Mouse (Mus musculus): Measurements from ENCODE around the gene Hic1. TPM values are rescaled to one million over a fixed set of nuclear protein-coding genes. Genes with fewer than 3 reads are reported as not detected.
"Not testable (repeated sequence)": the region's sequence is repeated elsewhere in the genome, so short reads cannot be mapped to it uniquely, and the experiment has no call there.

The Hic1 gene
- total RNA-seq, 2 experiments from 2014 or later = 5.0 to 5.2 TPM

DNA sequence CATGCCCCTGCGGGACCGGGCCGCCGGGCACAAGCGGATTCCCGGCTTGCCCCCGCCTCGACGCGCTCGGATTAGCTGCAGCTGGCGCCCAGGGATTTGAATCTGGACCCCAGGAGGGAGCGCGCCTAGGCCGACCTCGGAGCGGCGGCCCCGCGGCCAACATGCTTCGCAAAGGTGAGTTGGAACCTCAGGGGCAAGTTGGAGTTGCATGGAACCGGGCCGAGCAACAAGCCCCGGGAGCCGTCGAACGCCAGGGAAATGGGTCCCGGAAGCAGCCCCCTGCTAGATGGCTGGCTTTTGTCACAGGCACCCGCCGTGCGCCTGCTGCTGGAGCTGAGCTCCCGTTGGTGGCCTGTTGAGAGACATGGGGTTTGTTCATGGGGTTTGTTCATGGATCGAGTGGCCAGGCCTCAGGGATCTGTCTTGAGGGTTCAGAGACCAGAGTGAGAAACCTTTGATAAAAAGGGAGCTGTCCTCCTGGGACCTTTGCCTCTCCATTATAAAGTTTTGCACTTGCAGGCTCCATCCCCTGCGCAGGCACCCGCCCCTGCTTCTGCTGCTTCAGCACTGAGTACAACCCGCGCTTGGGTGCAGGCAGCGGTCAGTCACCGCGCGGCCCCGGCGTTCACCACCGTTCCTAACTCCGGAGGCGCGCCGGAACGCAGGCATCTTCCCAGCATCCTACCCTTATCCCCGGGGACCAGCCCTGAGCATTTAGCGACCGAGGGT is 25.0 kb upstream of the Hic1 start:
- intact Hi-C loops (cut with DNase I) = loop anchor here (5.0 kb wide), 1 partner anchor 38 kb away; no protein-coding TSS in a partner anchor
- no peak for DNase-seq (ENCODE audit: low spot score in 2 of 2)

DNA sequence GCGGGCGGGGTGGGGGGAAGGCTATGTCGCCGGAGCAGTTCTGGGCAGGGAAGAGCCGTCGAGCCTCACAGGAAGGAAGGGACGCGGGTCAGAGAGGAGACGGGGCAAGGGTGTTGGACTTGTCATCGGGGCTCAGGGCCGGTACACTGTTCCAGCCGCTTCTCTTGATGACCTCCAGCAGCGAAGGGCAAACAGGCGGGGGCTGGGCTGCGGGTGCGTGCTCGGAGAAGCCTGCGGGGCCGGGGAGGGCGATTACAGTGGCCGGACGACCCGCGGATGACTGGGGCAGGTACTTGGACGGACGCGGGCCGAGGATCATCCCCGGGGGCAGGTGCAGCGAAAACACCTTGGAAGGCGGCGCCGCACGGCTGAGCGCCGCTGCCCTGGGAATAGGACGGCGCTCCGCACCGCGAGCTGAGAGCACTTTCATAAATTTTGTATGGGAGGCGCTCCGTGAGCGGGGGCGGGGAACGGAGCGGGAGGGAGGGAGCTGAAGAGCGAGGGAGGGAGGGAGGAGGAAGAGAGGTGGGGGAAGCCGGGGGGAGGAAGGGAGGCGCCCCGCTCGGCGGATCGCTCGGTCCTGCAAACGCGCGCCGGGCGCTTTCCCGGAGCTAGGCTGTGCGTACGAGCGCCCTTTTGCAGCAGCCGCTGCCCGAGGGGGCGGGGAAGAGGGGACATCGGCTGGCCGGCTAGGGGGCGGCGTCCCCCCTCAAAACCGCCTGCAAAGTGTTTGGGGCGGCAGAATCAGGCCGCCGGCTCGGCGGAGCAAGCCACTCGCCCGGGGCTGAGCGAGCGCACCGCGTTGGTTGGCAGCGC is 24.1 kb upstream of the Hic1 start, which contains the start of gene Rtn4rl1:
Rtn4rl1 (plus strand) TSS at position 528 of the 816 bp plus-strand sequence.
- DNase-seq (ENCODE audit: low spot score in 2 of 2) = peak in 1 of 2 experiments; percentile 78
- intact Hi-C loops (cut with DNase I) = loop anchor here (2.0 to 5.0 kb wide), 2 partner anchors 39 to 97 kb away; no protein-coding TSS in a partner anchor

DNA sequence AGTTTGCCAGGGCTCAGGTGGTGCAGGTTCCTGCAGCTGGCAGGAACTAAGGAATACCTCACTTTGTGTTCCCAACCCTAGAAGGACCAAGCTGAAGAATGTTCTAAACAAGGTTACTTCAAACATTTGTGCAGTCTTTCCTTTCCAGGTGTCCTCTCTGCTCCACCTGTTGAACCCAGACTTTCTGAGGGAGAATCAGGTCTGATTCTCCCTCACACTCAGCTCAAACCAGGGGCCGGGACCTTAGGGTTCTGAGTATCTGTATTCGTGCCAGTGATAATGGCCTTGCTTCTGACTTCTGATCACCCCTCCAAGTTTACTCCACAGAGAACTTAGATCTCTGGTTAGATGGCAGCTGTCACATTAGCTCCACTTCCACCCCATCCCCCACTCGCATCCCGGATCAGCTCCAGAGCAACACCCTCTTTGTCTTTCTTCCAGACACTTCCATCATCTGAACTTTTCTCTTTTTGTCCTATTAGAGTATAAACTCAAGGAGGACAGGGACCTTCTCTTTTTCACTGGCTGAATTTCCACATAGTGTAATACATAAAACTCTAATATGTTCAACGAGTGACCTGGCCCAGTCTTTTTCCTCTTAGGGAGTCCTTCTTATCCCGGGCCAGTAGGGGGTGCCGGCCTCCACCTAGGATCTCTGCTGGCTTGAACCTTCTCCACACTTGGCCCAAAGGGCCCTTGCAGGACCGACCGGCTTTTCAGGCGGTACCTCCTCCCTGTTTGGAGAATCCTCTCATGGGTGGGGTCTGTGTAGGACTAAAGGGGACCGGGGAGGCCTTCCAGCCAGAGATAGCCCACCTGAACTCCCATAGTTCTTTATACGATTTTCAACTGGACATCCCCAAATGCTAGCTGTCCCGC is 23.3 kb upstream of the Hic1 start:
- intact Hi-C loops (cut with DNase I) = loop anchor here (2.0 to 5.0 kb wide), 2 partner anchors 40 to 98 kb away; no protein-coding TSS in a partner anchor
- peak in 1 of 2 experiments; percentile 74 for DNase-seq (ENCODE audit: low spot score in 2 of 2)

DNA sequence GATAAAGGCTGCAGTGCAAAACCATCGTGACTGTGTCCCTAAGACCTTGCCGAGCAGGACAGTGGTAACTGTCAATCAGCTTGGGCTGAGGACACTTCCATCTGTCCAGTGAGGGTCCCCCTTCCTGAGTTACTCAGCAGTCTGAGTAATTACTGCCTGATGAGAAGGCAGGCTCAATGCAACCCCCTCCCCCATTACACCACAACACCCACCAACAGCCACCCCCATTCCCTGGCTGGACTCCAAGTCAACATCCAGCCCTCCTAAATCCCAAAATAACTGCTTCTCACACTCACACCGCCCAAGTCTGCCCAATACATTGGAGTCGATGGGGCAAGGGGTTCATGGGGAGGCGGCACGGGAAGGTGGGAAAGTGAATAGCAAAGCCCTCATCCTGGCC is 22.5 kb upstream of the Hic1 start:
- intact Hi-C loops (cut with DNase I) = loop anchor here (2.0 to 5.0 kb wide), 2 partner anchors 40 to 99 kb away; no protein-coding TSS in a partner anchor
- no peak for DNase-seq (ENCODE audit: low spot score in 2 of 2)

DNA sequence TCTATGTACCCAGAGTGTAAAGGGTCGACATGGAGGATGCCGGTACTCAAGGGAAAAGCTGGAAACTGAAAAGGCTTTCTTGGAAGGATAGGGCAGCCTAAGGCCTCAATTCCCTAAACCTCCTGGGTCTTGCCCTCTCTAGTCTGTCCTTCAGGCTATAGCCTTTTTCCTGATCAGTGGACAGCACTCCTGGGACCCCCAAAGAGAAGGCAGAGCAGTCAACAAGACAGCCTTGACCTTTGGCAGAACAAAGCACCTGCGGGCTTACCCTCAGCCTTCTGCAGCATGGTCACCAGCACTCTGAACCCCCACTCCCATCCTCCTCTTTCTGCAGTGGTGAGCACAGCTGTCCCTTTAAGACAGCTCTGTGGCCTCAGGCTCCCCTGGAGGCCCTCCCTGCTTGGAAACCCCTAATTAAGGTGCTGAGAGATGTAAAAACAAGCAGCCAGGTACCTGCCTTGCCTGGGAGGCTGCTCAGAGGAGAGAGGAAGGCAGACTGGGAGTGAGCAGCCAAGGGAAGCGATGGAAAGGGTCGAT is 21.7 kb upstream of the Hic1 start, which contains the start of gene Dph1:
Dph1 (minus strand) TSS at position 337 of the 537 bp plus-strand sequence.
- intact Hi-C loops (cut with DNase I) = loop anchor here (5.0 kb wide), 1 partner anchor 41 kb away; no protein-coding TSS in a partner anchor
- DNase-seq (ENCODE audit: low spot score in 2 of 2) = no peak

DNA sequence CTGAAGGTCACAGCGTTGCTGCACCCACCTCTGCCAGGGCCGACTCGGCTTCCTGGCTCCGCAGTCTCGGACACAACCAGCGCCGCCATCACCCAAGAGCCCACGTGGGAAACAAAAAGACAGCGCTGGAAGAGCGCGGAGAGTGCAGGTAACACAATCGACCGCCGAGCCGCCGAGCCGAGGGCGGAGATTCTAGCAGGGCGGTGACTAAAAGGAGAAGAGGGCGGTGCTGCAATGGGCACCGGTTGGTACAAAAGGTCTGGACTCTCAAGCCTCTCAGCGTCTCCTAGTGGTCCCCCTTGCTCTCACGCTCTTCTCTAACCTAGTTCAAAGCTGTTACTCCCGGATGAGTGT is 21.0 kb upstream of the Hic1 start:
- peak; percentile 75 to 81 for DNase-seq (ENCODE audit: low spot score in 2 of 2)
- intact Hi-C loops (cut with DNase I) = loop anchor here (5.0 kb wide), 1 partner anchor 42 kb away; no protein-coding TSS in a partner anchor

DNA sequence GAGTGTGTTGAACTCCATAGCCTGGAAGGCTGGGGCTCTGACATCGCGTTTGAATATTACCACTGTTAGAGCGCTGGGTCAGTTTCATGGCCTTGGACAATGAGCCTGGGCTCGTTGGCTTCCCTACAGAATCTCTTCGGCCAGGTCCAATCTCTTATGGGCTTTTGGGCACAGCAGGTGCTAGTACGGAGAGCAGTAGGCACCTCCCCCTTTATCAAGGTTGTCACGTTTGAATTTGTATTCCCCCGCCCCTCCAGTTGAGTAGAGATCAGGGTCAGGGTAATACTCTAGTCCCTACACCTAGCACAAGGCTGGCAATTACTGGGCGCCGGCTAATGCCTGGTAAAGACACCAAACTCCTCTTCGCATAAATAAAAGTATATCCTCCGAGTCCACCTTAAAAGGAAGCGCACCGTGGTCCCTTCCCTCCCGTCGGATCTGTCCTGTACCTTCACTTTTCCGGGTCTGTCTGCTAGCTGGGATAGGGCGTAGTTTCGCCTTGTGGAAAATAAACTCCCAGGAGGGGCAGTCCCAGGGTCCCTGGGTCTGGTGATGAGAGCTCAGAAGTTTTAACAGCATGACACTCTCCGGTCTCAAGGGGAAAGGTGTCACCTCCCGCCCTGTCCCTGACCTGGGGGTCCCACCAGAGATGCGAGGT is 20.5 kb upstream of the Hic1 start:
- DNase-seq (ENCODE audit: low spot score in 2 of 2) = no peak
- intact Hi-C loops (cut with DNase I) = loop anchor here (5.0 kb wide), 1 partner anchor 42 kb away; no protein-coding TSS in a partner anchor

DNA sequence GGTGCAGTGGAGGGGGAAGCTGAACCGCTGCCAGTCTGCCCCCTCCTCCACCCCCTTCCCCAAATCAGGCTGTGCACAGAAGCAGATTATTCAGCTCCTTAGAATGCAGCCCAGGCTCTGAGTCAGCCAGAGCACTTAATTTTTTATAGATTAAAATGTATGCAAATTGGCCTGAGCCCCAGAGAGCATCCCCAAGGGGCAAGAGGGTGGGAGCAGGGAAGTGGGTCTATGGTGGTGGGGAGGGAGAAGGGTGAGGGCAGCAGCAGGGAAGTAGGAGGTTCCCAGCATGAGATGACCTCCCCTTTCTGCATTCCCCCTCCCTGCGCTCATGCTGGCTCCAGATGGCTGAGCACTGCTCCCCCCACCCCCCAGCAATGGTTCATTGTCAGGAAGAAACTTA is 15.7 kb upstream of the Hic1 start:
- peak in 1 of 2 experiments; percentile 24 for DNase-seq (ENCODE audit: low spot score in 2 of 2)
- intact Hi-C loops (cut with DNase I) = loop anchor here (5.0 kb wide), 2 partner anchors 212 to 267 kb away; partner anchors contain the start of gene Wdr81

DNA sequence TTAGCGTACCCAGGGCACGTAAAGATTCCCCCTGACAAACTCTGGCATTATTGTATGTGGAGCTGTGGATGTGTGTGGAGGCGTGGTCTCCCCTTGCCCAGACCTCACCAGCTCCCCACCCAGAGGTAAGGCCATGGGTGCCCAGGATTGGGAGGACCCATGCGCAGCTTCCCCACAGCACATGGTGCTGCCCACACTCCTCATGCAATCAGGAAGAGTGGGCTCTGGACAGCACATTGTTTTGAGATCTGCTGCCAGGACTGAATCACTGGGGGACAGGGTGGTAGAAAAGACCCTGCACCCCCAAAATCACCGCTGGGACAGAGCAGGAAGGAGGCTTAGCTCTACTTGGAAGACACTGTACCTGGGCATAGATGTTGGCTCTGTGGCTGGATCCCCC is 15.3 kb upstream of the Hic1 start:
- peak in 1 of 2 experiments; percentile 17 for DNase-seq (ENCODE audit: low spot score in 2 of 2)

DNA sequence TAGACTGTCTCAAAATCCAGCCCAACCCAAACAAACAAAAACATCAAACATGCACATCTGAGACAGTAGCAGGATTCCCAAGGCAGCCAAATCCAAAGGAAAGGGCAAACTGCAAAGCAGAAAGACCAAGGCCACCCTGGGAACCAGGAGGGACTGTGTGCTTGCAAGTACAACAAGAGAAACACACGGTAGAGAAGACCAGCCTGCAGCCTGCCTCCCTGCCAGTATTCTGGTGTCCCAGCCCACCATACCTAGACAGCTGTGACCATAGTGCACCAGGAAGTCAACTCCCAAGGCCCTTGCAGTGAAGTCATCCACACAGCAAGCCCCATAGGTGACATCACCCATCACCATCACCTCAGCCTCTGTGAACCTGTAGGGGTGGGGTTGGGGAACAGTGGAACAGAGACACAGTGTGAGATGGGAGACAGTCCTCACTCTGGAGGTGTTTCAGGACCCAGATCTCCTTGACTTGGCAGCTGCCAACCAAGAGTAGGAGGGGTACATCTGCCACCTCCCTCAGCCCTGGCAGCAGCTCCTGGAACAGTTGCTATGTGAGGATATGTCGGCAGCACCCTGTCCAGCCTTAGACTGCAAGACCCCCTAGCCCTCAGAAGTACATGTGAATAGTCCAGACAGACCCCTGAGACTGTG is 14.7 kb upstream of the Hic1 start:
- intact Hi-C loops (cut with DNase I) = loop anchor here (5.0 kb wide), 2 partner anchors 213 to 268 kb away; partner anchors contain the start of gene Wdr81

More for the DNA sequence above, 15.3 kb upstream of the Hic1 start:
- intact Hi-C loops (cut with DNase I) = loop anchor here (5.0 kb wide), 2 partner anchors 213 to 268 kb away; partner anchors contain the start of gene Wdr81

DNA sequence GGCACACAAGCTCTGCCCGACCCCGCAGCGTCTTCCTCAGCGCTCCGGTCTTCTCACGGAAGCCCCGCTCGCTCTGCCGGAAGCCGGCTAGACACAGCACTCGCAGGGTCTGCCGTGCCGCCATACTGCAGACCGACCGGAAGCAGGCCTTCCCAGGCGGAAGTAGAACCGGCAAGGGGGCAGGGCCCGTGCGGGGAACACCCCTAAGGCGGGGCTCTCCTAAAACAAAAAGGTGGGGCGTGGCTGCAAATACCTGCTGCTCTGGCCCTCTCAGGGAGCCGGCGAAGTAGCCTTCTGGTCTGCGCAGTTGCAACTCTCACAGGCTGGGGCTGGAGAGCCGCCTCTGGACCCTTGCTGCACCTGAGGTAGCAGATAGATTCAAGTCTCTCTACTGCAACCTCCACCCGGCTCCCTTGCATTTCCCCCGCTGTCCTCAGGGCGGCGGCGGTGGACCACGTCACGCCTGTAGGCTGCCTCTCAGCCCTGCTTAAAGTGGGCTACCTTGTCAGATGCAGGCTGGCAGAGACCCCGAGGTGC is 9.4 kb upstream of the Hic1 start, which contains the start of gene Ovca2:
Ovca2 (minus strand) TSS at position 164 of the 537 bp plus-strand sequence.
- DNase-seq (ENCODE audit: low spot score in 2 of 2) = peak; percentile 87 to 89
- intact Hi-C loops (cut with DNase I) = loop anchor here (5.0 kb wide), 1 partner anchor 114 kb away; no protein-coding TSS in a partner anchor

More for the DNA sequence above, 14.7 kb upstream of the Hic1 start:
- peak; percentile 59 to 72 for DNase-seq (ENCODE audit: low spot score in 2 of 2)

DNA sequence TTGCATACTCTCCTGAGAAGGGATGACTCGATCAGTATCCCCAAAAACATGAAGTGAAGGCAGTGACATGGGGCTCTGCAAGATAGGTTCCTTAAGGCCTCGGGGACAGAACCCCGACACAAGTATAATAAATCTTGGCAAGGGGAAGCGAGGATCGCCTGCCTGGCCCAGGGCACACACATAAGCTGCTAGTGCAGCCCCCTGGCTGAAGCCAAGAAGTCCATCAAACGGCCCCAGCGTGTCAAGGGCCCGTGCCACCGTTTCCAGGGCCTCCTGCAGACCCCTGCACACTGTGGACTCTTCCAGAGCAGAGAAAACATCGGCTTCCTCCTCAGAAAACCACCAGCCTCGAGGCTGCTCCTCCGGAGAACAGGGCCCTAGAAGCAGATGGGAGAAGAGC is 8.7 kb upstream of the Hic1 start:
- intact Hi-C loops (cut with DNase I) = loop anchor here (5.0 kb wide), 1 partner anchor 114 kb away; no protein-coding TSS in a partner anchor
- peak in 1 of 2 experiments; percentile 13 for DNase-seq (ENCODE audit: low spot score in 2 of 2)

DNA sequence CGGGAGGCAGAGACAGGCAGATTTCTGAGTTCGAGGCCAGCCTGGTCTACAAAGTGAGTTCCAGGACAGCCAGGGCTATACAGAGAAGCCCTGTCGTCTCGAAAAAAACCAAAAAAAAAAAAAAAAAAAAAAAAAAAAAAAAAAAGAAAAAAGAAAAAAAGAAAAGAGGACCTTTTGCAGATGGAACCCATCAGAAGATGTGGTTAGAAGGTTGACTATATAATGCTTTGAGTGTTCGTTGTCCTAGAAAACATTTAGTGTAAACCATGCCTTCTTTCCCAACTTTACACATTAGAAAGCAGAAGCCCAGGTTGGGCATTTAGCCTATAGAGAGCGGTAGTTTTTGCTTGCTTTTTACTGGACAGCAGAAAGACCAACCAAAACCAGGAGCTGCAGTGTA is 5.3 kb upstream of the Hic1 start:
- intact Hi-C loops (cut with DNase I); DNase-seq (ENCODE audit: low spot score in 2 of 2): not testable (repeated sequence)

DNA sequence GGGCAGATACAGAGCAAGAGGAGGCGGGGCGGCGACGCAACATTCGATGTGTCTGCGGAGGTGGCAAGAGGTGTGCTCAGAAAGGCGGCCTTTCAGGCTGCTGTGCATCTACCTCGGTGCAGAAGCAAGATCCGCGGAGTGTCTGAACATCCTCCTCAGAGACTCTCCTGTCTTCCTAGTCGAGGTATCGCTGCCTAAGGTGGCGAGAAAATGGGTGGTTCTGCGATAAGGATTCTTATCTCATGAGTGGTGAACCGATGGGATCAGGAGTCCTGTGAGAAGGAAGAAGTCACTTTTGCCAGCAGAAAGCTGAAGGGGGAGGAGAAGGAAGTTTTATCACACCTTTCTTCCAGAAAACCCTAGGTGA is 4.5 kb upstream of the Hic1 start:
- no peak for DNase-seq (ENCODE audit: low spot score in 2 of 2)

DNA sequence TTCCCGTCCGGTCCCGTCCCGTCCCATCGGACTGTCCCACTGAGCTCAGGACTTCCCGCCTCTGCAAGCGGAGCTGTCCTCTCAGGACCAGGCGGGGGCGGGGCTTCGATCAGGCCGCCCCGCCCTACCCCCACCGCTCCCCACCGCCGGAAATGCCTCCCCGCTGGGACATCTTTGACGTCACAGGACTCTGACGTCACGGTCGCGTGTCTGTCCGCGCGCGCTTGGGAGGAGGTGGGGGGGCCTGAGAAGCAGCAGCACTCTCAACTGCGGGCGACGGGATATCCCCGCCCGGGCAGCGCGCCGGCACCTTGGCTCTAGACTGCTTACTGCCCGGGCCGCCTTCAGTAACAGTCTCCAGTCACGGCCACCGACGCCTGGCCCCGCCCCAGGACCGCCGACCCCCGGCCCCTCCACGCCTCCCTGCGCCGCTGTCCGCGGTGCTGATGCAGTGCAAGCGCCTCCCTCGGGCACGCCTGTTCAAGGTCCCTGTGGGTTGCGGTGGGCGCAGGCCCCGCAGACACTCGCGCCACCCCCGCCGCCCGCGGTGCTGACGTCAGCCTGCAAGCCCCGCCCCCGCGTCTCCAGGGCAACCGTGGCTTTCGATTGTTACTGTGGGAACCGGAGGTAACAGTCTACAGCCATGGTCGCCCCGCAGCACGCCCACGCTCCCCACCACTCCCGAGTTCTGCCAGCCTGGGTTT is 3.9 kb upstream of the Hic1 start:
- DNase-seq (ENCODE audit: low spot score in 2 of 2) = peak; percentile 96 to 97
- intact Hi-C loops (cut with DNase I) = no loop called here

More for the DNA sequence above, 4.5 kb upstream of the Hic1 start:
- intact Hi-C loops (cut with DNase I) = no loop called here
